Mouse (Mus musculus) lung, embryonic 16.5 days (tissue): ENCODE data around the gene Caml. TPM values are rescaled to one million over a fixed set of nuclear protein-coding genes. Genes with fewer than 3 reads are reported as not detected.

Experiments used
- ATAC-seq: fragments of 200-750 bp; cut with Nextera tagmentation; 2 replicates; pipeline ENCODE4 v1.8.0; 2017; ENCODE audit warnings: low read depth, mild to moderate bottlenecking, moderate library complexity
- H3K27ac ChIP-seq: fragments of 300-500 bp; sonication (generic); 2 replicates; pipeline ENCODE4 v1.5.1; 2014; ENCODE audit warnings: mild to moderate bottlenecking, control low read depth, low read length
- H3K27me3 ChIP-seq: fragments of 300-500 bp; sonication (generic); 2 replicates; pipeline ENCODE4 v1.6.1; 2014; ENCODE audit warnings: low read depth, low read length, mixed read lengths; ENCODE audit not compliant: control insufficient read depth, insufficient read depth
- H3K36me3 ChIP-seq: fragments of 300-500 bp; sonication (generic); 2 replicates; pipeline ENCODE4 v1.6.1; 2014; ENCODE audit warnings: low read length; ENCODE audit not compliant: control insufficient read depth, insufficient read depth
- H3K4me1 ChIP-seq: fragments of 300-500 bp; sonication (generic); replicated peaks from 2 replicates; pipeline ENCODE4 v1.6.1; 2014; ENCODE audit warnings: low read length, mixed read lengths; ENCODE audit not compliant: control insufficient read depth, insufficient read depth
- H3K4me2 ChIP-seq: fragments of 300-500 bp; sonication (generic); 2 replicates; pipeline ENCODE4 v1.6.1; 2014; ENCODE audit warnings: low read depth, low read length, control low read depth
- H3K4me3 ChIP-seq: fragments of 300-500 bp; sonication (generic); 2 replicates; pipeline ENCODE4 v1.5.1; 2014; ENCODE audit warnings: mild to moderate bottlenecking, low read length, control low read depth
- H3K9ac ChIP-seq: fragments of 300-500 bp; sonication (generic); 2 replicates; pipeline ENCODE4 v1.6.1; 2014; ENCODE audit warnings: low read length, control low read depth
- H3K9me3 ChIP-seq: fragments of 300-500 bp; sonication (generic); 2 replicates; pipeline ENCODE4 v1.6.1; 2016; ENCODE audit warnings: low read length; ENCODE audit not compliant: control insufficient read depth
- WGBS: fragments of 180-500 bp; shearing (Covaris S2); extraction: QIAGEN DNeasy Blood & Tissue Kit; methylation state at CpG from one replicate; pipeline ENCODE4 v1.1.7; 2014; 5-methylcytosine and 5-hydroxymethylcytosine counted together
- polyA plus RNA-seq: library from polyadenylated mRNA; unstranded; fragments of >200 nt; fragmentation: Nextera tagmentation; extraction: Ambion mirVana; gene quantifications from 2 replicates; pipeline ENCODE4 v1.2.1, GENCODE M21; 2015

The Caml gene
- polyA plus RNA-seq, 1 experiment from 2014 or later = 58.2 TPM

GRCm38 (mm10) chr13:55644525-55644924, 21.7 kb downstream of the Caml start:
- Histone ChIP-seq H3K27me3 (no peaks in the 10 kb centered on the region), H3K9ac (no peak overlapping the region), H3K36me3 (peaks cover 48% of the 10 kb centered on the region), H3K27ac (no peak overlapping the region), H3K4me3 (no peak overlapping the region), H3K9me3 (no peaks in the 10 kb centered on the region), H3K4me1 (no peaks in the 10 kb centered on the region), H3K4me2 (no peak overlapping the region)
- ATAC-seq = no peak
- WGBS = 83% methylated on average over 2 of the region's 2 CpGs

- H3K4me1 ChIP-seq = no peaks in the 10 kb centered on the region
- 76% methylated on average over 12 of the region's 12 CpGs for WGBS
- H3K9ac ChIP-seq = no peak overlapping the region
- no peak overlapping the region for H3K27ac ChIP-seq
- no peak for ATAC-seq
- H3K4me2 ChIP-seq = no peak overlapping the region
- no peaks in the 10 kb centered on the region for H3K27me3 ChIP-seq
- no peak overlapping the region for H3K4me3 ChIP-seq
- H3K36me3 ChIP-seq = peaks cover 78% of the 10 kb centered on the region
- H3K9me3 ChIP-seq = no peaks in the 10 kb centered on the region
Observed at GRCm38 (mm10) chr13:55650098-55650497, 27.3 kb downstream of the Caml start.

GRCm38 (mm10) chr13:55650980-55651379, 28.2 kb downstream of the Caml start:
- WGBS = 84% methylated on average over 6 of the region's 6 CpGs
- no peak for ATAC-seq
- H3K4me1 ChIP-seq = no peaks in the 10 kb centered on the region

GRCm38 (mm10) chr13:55668550-55668949, 45.7 kb downstream of the Caml start:
- Histone ChIP-seq H3K9me3 (peaks cover 2% of the 10 kb centered on the region; the same call in 1 of the 2 replicates), H3K4me3 (no peak overlapping the region)
- WGBS = 65% methylated on average over 6 of the region's 6 CpGs

More at GRCm38 (mm10) chr13:55650980-55651379, 28.2 kb downstream of the Caml start:
- H3K9ac ChIP-seq = no peak overlapping the region
- no peak overlapping the region for H3K4me2 ChIP-seq
- no peaks in the 10 kb centered on the region for H3K9me3 ChIP-seq
- peaks cover 75% of the 10 kb centered on the region for H3K36me3 ChIP-seq
- H3K27me3 ChIP-seq = no peaks in the 10 kb centered on the region
- H3K27ac ChIP-seq = no peak overlapping the region
- no peak overlapping the region for H3K4me3 ChIP-seq

GRCm38 (mm10) chr13:55672711-55673110, 49.9 kb downstream of the Caml start:
- Histone ChIP-seq H3K27me3 (no peaks in the 10 kb centered on the region), H3K9me3 (peaks cover 2% of the 10 kb centered on the region; the same call in 1 of the 2 replicates), H3K4me2 (no peak overlapping the region), H3K36me3 (peaks cover 54% of the 10 kb centered on the region), H3K27ac (no peak overlapping the region), H3K4me1 (no peaks in the 10 kb centered on the region), H3K4me3 (no peak overlapping the region), H3K9ac (no peak overlapping the region)
- no peak for ATAC-seq
- WGBS = 88% methylated on average over 6 of the region's 6 CpGs

More at GRCm38 (mm10) chr13:55668550-55668949, 45.7 kb downstream of the Caml start:
- Histone ChIP-seq H3K9ac (no peak overlapping the region), H3K4me1 (no peaks in the 10 kb centered on the region), H3K27me3 (no peaks in the 10 kb centered on the region), H3K27ac (no peak overlapping the region), H3K4me2 (no peak overlapping the region), H3K36me3 (peaks cover 55% of the 10 kb centered on the region)
- no peak for ATAC-seq

GRCm38 (mm10) chr13:55677364-55677763, 54.6 kb downstream of the Caml start:
- H3K27ac ChIP-seq = no peak overlapping the region
- H3K36me3 ChIP-seq = peaks cover 33% of the 10 kb centered on the region
- no peak overlapping the region for H3K4me3 ChIP-seq
- H3K9me3 ChIP-seq = no peaks in the 10 kb centered on the region
- H3K27me3 ChIP-seq = no peaks in the 10 kb centered on the region
- no peak for ATAC-seq
- H3K4me2 ChIP-seq = no peak overlapping the region
- H3K4me1 ChIP-seq = no peaks in the 10 kb centered on the region; the same call in 1 of the 2 replicates
- no peak overlapping the region for H3K9ac ChIP-seq
- 86% methylated on average over 8 of the region's 8 CpGs for WGBS

Other genes starting within 250 kb of the Caml start
- gene Slc34a1, start 224.8 kb upstream of the Caml start, polyA plus RNA-seq = not detected in 2 replicates
- gene Pfn3, start 207.8 kb upstream of the Caml start, polyA plus RNA-seq = not detected in 2 replicates
- gene F12, start 196.2 kb upstream of the Caml start, polyA plus RNA-seq = 0.23 and 2.7 TPM in 2 replicates
- gene Grk6, start 177.9 kb upstream of the Caml start, polyA plus RNA-seq = 13.6 and 15.5 TPM in 2 replicates
- 0.25 and 0.46 TPM in 2 replicates for gene Prr7, start 158.7 kb upstream of the Caml start, polyA plus RNA-seq
- gene Dbn1, start 134.9 kb upstream of the Caml start, polyA plus RNA-seq = 100 and 115 TPM in 2 replicates
- 138 and 152 TPM in 2 replicates for gene Pdlim7, start 109.3 kb upstream of the Caml start, polyA plus RNA-seq
- 3.5 and 3.8 TPM in 2 replicates for gene Dok3, start 93.7 kb upstream of the Caml start, polyA plus RNA-seq
- 63.5 and 66.1 TPM in 2 replicates for gene Ddx41, start 86.3 kb upstream of the Caml start, polyA plus RNA-seq
- gene Fam193b, start 51.9 kb upstream of the Caml start, polyA plus RNA-seq = 34.0 and 36.4 TPM in 2 replicates
- gene Tmed9, start 49.3 kb upstream of the Caml start, polyA plus RNA-seq = 156 and 180 TPM in 2 replicates
- gene B4galt7, start 23.1 kb upstream of the Caml start, polyA plus RNA-seq = 22.8 and 25.0 TPM in 2 replicates
- 28.5 and 33.9 TPM in 2 replicates for gene Ddx46, start 12.0 kb downstream of the Caml start, polyA plus RNA-seq
- 60.2 and 61.1 TPM in 2 replicates for gene B230219D22Rik, start 70.1 kb downstream of the Caml start, polyA plus RNA-seq
- gene Txndc15, start 91.6 kb downstream of the Caml start, polyA plus RNA-seq = 90.1 and 95.2 TPM in 2 replicates
- gene Pcbd2, start 104.4 kb downstream of the Caml start, polyA plus RNA-seq = 61.6 and 66.0 TPM in 2 replicates
- gene Catsper3, start 161.6 kb downstream of the Caml start, polyA plus RNA-seq = not detected in 2 replicates
- 0.36 and 0.47 TPM in 2 replicates for gene Pitx1, start 213.2 kb downstream of the Caml start, polyA plus RNA-seq